Mouse (Mus musculus) embryonic fibroblast, embryonic 13.5 days (primary cell): Measurements from ENCODE around the gene Nhsl2.

Experiments
- CTCF ChIP-seq: IDR thresholded peaks from 2 replicates; pipeline ENCODE4 v1.5.1; 2011; ENCODE audit warnings: mild to moderate bottlenecking, control low read depth, low read length, moderate library complexity, borderline replicate concordance; ENCODE audit not compliant: insufficient read depth
- POLR2A ChIP-seq: IDR thresholded peaks from 2 replicates; pipeline ENCODE4 v1.6.1; 2011; ENCODE audit warnings: low read depth, mild to moderate bottlenecking, control low read depth, low read length, moderate library complexity

DNA sequence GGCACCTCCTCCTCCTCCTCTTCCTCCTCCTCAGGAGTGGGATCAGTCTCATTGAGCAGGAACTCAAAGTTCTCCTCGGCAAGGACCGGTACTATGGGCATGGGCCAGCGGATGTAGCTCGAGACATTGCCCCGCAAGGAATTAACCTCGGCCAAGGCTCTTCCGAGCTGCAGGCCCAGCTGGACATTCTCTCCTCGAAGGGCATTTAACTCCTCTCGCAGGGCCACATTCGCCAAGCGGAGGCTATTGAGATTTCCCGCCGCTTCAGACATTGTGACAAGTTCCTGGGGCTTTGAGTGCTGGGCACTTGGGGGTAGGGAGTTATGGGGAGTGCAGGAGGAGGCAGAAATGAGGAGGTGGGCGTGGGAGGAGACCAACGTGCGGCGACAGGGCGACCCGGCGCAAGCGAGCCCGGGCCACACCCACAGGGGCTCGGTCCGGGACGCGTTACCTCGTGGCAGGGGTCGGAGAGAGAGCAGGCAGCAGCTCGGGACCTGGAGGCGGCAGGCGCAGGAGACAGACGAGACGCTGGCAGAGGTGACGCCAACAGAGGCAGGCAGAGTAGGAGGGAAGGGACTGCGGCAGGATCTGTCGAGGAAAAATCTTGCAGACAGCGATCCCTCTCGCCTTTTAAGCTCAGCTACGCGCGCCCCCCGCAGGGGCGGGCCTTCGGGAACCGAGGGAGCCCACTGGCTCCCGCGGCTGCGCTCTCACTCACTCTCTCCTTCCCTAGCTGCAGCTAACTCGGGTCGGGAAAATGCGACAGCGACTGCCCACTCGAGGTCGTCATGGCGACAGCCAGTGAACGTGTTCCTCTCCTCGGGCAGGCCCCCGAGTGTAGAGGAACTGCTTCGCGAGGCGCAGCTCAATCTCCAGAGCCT lies 221.6 kb downstream of the Nhsl2 start, which contains the start of gene Rtl5:
- TF ChIP-seq CTCF = no peak
- no peak for TF ChIP-seq POLR2A
